Mouse (Mus musculus) stomach, embryonic 15.5 days (tissue): ENCODE data around the gene Ccdc71. TPM values are rescaled to one million over a fixed set of nuclear protein-coding genes. Genes with fewer than 3 reads are reported as not detected.
A peak's percentile ranks its signal among the peaks of the same experiment; 100 is the strongest.

ENCODE experiments used
- ATAC-seq: fragments of 200-750 bp; cut with Nextera tagmentation; 2 replicates; pipeline ENCODE4 v1.8.0; 2017; ENCODE audit warnings: low read depth, moderate number of reproducible peaks, moderate TSS enrichment; ENCODE audit not compliant: insufficient read depth, low FRiP score
- H3K27ac ChIP-seq: fragments of 300-500 bp; sonication (generic); 2 replicates; pipeline ENCODE4 v1.5.1; 2015; ENCODE audit warnings: mild to moderate bottlenecking, inconsistent platforms
- H3K27me3 ChIP-seq: fragments of 300-500 bp; sonication (generic); replicated peaks from 2 replicates; pipeline ENCODE4 v1.6.1; 2015; ENCODE audit warnings: inconsistent platforms
- H3K36me3 ChIP-seq: fragments of 300-500 bp; sonication (generic); 2 replicates; pipeline ENCODE4 v1.6.1; 2015; ENCODE audit warnings: inconsistent platforms
- H3K4me1 ChIP-seq: fragments of 300-500 bp; sonication (generic); 2 replicates; pipeline ENCODE4 v1.6.1; 2015; ENCODE audit warnings: inconsistent platforms
- H3K4me2 ChIP-seq: fragments of 300-500 bp; sonication (generic); 2 replicates; pipeline ENCODE4 v1.6.1; 2015; ENCODE audit warnings: mild to moderate bottlenecking, inconsistent platforms
- H3K4me3 ChIP-seq: fragments of 300-500 bp; sonication (generic); replicated peaks from 2 replicates; pipeline ENCODE4 v1.5.1; 2015; ENCODE audit warnings: inconsistent platforms
- H3K9ac ChIP-seq: fragments of 300-500 bp; sonication (generic); 2 replicates; pipeline ENCODE4 v1.6.1; 2015; ENCODE audit warnings: inconsistent platforms
- H3K9me3 ChIP-seq: fragments of 300-500 bp; sonication (generic); 2 replicates; pipeline ENCODE4 v1.6.1; 2016; ENCODE audit warnings: inconsistent platforms
- WGBS: fragments of 180-500 bp; shearing (Covaris S2); methylation state at CpG from one replicate; pipeline ENCODE4 v1.1.7; 2015; 5-methylcytosine and 5-hydroxymethylcytosine counted together
- polyA plus RNA-seq: library from polyadenylated mRNA; unstranded; fragments of >200 nt; fragmentation: Nextera tagmentation; extraction: Ambion mirVana; gene quantifications from 2 replicates; pipeline ENCODE4 v1.2.1, GENCODE M21; 2015

Gene Ccdc71
- polyA plus RNA-seq, 1 experiment from 2014 or later: 47.7 TPM

- no peak for ATAC-seq
- H3K36me3 ChIP-seq: peaks cover 71% of the 10 kb centered on the region
- no peak overlapping the region for H3K9ac ChIP-seq
- peak overlapping the region; percentile 22; the same call in 1 of the 2 replicates for H3K27ac ChIP-seq
- H3K4me1 ChIP-seq: peaks cover 19% of the 10 kb centered on the region
- WGBS: 78% methylated on average over 16 of the region's 16 CpGs
- H3K27me3 ChIP-seq: no peaks in the 10 kb centered on the region
- H3K9me3 ChIP-seq: no peaks in the 10 kb centered on the region
- H3K4me3 ChIP-seq: peak overlapping the region; percentile 70
- H3K4me2 ChIP-seq: peak overlapping the region; percentile 85
Measured at GRCm38 (mm10) chr9:108492043-108492750, 31.9 kb downstream of the Ccdc71 start.

GRCm38 (mm10) chr9:108493246-108493645 is 32.9 kb downstream of the Ccdc71 start:
- Histone ChIP-seq H3K9ac (no peak overlapping the region), H3K9me3 (no peaks in the 10 kb centered on the region), H3K4me2 (no peak overlapping the region), H3K4me3 (no peak overlapping the region), H3K27me3 (no peaks in the 10 kb centered on the region), H3K4me1 (peaks cover 19% of the 10 kb centered on the region), H3K27ac (no peak overlapping the region), H3K36me3 (peaks cover 71% of the 10 kb centered on the region)
- ATAC-seq: no peak
- WGBS: 94% methylated on average over 8 of the region's 8 CpGs

- H3K4me1 ChIP-seq: peaks cover 19% of the 10 kb centered on the region
- H3K9ac ChIP-seq: no peak overlapping the region
- H3K36me3 ChIP-seq: peaks cover 71% of the 10 kb centered on the region
- no peak for ATAC-seq
- WGBS: 94% methylated on average over 19 of the region's 19 CpGs
- H3K4me3 ChIP-seq: no peak overlapping the region
- no peak overlapping the region for H3K4me2 ChIP-seq
- H3K27me3 ChIP-seq: no peaks in the 10 kb centered on the region
- no peaks in the 10 kb centered on the region for H3K9me3 ChIP-seq
- H3K27ac ChIP-seq: no peak overlapping the region
Measured at GRCm38 (mm10) chr9:108494146-108494825, 34.0 kb downstream of the Ccdc71 start.

GRCm38 (mm10) chr9:108494905-108495304 is 34.6 kb downstream of the Ccdc71 start:
- H3K4me1 ChIP-seq: peaks cover 17% of the 10 kb centered on the region
- WGBS: 82% methylated on average over 10 of the region's 10 CpGs
- no peak for ATAC-seq
- H3K27ac ChIP-seq: no peak overlapping the region
- H3K9ac ChIP-seq: no peak overlapping the region
- H3K36me3 ChIP-seq: peaks cover 71% of the 10 kb centered on the region
- no peaks in the 10 kb centered on the region for H3K9me3 ChIP-seq
- no peak overlapping the region for H3K4me3 ChIP-seq
- no peak overlapping the region for H3K4me2 ChIP-seq
- no peaks in the 10 kb centered on the region for H3K27me3 ChIP-seq

- Histone ChIP-seq H3K9me3 (no peaks in the 10 kb centered on the region), H3K36me3 (peaks cover 79% of the 10 kb centered on the region), H3K27ac (no peak overlapping the region), H3K4me1 (no peaks in the 10 kb centered on the region), H3K9ac (no peak overlapping the region), H3K4me2 (no peak overlapping the region), H3K4me3 (no peak overlapping the region), H3K27me3 (no peaks in the 10 kb centered on the region)
- WGBS: 94% methylated on average over 7 of the region's 7 CpGs
- no peak for ATAC-seq
Measured at GRCm38 (mm10) chr9:108499231-108499630, 38.9 kb downstream of the Ccdc71 start.

- Histone ChIP-seq H3K4me1 (no peaks in the 10 kb centered on the region), H3K27me3 (no peaks in the 10 kb centered on the region), H3K4me3 (no peak overlapping the region), H3K9ac (no peak overlapping the region), H3K9me3 (no peaks in the 10 kb centered on the region), H3K4me2 (no peak overlapping the region), H3K27ac (no peak overlapping the region), H3K36me3 (peaks cover 71% of the 10 kb centered on the region)
- ATAC-seq: no peak
- WGBS: 94% methylated on average over 15 of the region's 15 CpGs
Measured at GRCm38 (mm10) chr9:108499943-108500342, 39.6 kb downstream of the Ccdc71 start.

- Histone ChIP-seq H3K9ac (no peak overlapping the region), H3K4me3 (peak overlapping the region; percentile 74), H3K4me1 (peaks cover 12% of the 10 kb centered on the region), H3K27ac (peak overlapping the region; percentile 86), H3K9me3 (no peaks in the 10 kb centered on the region), H3K36me3 (peaks cover 21% of the 10 kb centered on the region), H3K4me2 (peak overlapping the region; percentile 78), H3K27me3 (no peaks in the 10 kb centered on the region)
- ATAC-seq: no peak
- 85% methylated on average over 7 of the region's 7 CpGs for WGBS
Measured at GRCm38 (mm10) chr9:108506901-108507300, 46.6 kb downstream of the Ccdc71 start.

- no peaks in the 10 kb centered on the region for H3K27me3 ChIP-seq
- H3K4me2 ChIP-seq: peak within 1 kb of the TSS; percentile 78
- H3K9ac ChIP-seq: peak within 1 kb of the TSS; percentile 58; the same call in 1 of the 2 replicates
- H3K9me3 ChIP-seq: no peaks in the 10 kb centered on the region
- ATAC-seq: peak; percentile 97
- H3K27ac ChIP-seq: peak within 1 kb of the TSS; percentile 86
- H3K4me1 ChIP-seq: peaks cover 12% of the 10 kb centered on the region
- under 1% methylated on average over 37 of the region's 37 CpGs for WGBS
- H3K4me3 ChIP-seq: peak within 1 kb of the TSS; percentile 74
- peaks cover 27% of the 10 kb centered on the region for H3K36me3 ChIP-seq
Measured at GRCm38 (mm10) chr9:108507619-108508434, 47.5 kb downstream of the Ccdc71 start, which contains the start of gene Qars. Qars (plus strand) TSS chr9:108507706.

- Histone ChIP-seq H3K36me3 (peaks cover 33% of the 10 kb centered on the region), H3K4me3 (peak overlapping the region; percentile 74), H3K27ac (no peak overlapping the region), H3K4me1 (peaks cover 12% of the 10 kb centered on the region), H3K4me2 (peak overlapping the region; percentile 78), H3K9ac (0 out of 2 replicates have a peak overlapping the region, but pooled peaks have one; percentile 58), H3K9me3 (no peaks in the 10 kb centered on the region), H3K27me3 (no peaks in the 10 kb centered on the region)
- no peak for ATAC-seq
- 84% methylated on average over 7 of the region's 7 CpGs for WGBS
Measured at GRCm38 (mm10) chr9:108508776-108509175, 48.4 kb downstream of the Ccdc71 start.
